In the genomic region with DNA sequence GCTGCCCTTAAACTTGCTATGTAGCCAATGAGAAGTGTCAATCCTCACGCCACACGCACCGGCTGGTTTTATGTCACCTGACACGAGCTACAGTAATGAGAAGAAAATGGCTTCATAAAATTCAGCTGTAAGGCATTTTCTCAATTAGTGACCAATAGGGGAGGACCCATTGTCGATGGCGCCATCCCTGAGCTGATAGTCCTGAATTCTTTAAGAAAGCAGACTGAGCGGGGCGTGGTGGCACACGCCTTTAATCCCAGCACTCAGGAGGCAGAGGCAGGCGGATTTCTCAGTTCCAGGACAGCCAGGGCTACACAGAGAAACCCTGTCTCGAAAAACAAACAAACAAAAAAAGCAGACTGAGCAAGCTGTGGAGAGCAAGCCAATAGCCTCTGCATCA, we compare ENCODE assay signal across 19 mouse cellular contexts. TPM values are rescaled to one million over a fixed set of nuclear protein-coding genes. Genes with fewer than 3 reads are reported as not detected.
DNase-seq lines count a peak whose midpoint lies in the region; TF ChIP-seq lines count a peak whose summit lies in the region.
"Had no signal": no experiment of that assay in that cellular context is flagged by ENCODE, and none has a peak within 500 bp of the region (broad histone marks: within the 10 kb centered on the region; RNA-seq: fewer than 3 reads in every experiment).

No protein-coding gene starts in this region.

- no peak for TF ChIP-seq CTCF in ES-Bruce4 (IDR thresholded peaks at IDR 0.05; ENCODE audit: low read depth, low read length)

- H3K9me3 ChIP-seq in ES-Bruce4 (replicated peaks; ENCODE audit: control insufficient read depth, insufficient read depth, low read length, poor library complexity, severe bottlenecking), result no peaks in the 10 kb centered on the region
- H3K9me3 ChIP-seq: embryonic facial prominence, embryonic 13.5 days; embryonic facial prominence, embryonic 15.5 days; forebrain, embryonic 10.5 days; forebrain, embryonic 12.5 days had no signal

- no peak for TF ChIP-seq POLR2A in ES-Bruce4 (IDR thresholded peaks at IDR 0.05; ENCODE audit: insufficient read depth, low read length)

- H3K27ac ChIP-seq in ES-Bruce4 (ENCODE audit: insufficient read depth, low read length), result peak overlapping the region; percentile 44; the same call in 1 of the 2 replicates
- H3K27ac ChIP-seq: embryonic facial prominence, embryonic 13.5 days; embryonic facial prominence, embryonic 15.5 days; forebrain, embryonic 10.5 days; forebrain, embryonic 12.5 days had no signal

- peak; percentile 50 for DNase-seq in ES-CJ7 (ENCODE audit: low read depth, low spot score)
- peak; percentile 81 for DNase-seq in ZHBTc4 (ENCODE audit: low read depth, low spot score)
- no peak for DNase-seq in lung, postnatal 4 days
- no peak for DNase-seq in urinary bladder, adult 2 months (ENCODE audit: low spot score)
- DNase-seq: adrenal gland, adult 8-10 months; adrenal gland, postnatal 14 days; adrenal gland, postnatal 36 days; cerebellum, adult 11-12 months; cerebellum, adult 2 months; cerebellum, adult 9-10 months; cerebellum, postnatal 14 days; cerebellum, postnatal 36 days; embryo, embryonic 11 days had no signal

- H3K4me1 ChIP-seq in ES-Bruce4 (ENCODE audit: control insufficient read depth, insufficient read depth, low read length), result no peaks in the 10 kb centered on the region
- H3K4me1 ChIP-seq: embryonic facial prominence, embryonic 13.5 days; embryonic facial prominence, embryonic 15.5 days; forebrain, embryonic 10.5 days; forebrain, embryonic 12.5 days had no signal

- no peak overlapping the region for H3K9ac ChIP-seq in ES-Bruce4 (ENCODE audit: low read depth, poor library complexity, severe bottlenecking)
- H3K9ac ChIP-seq: embryonic facial prominence, embryonic 13.5 days; embryonic facial prominence, embryonic 15.5 days; forebrain, embryonic 12.5 days had no signal

- peaks cover 92% of the 10 kb centered on the region for H3K36me3 ChIP-seq in ES-Bruce4 (ENCODE audit: control insufficient read depth, insufficient read depth, low read length, poor library complexity, severe bottlenecking)

- TF ChIP-seq EP300 in ES-Bruce4 (IDR thresholded peaks at IDR 0.05; ENCODE audit: insufficient read depth, low read depth, low read length), result no peak

- no peak overlapping the region for H3K4me3 ChIP-seq in ES-Bruce4 (ENCODE audit: low read depth, low read length)
- H3K4me3 ChIP-seq: embryonic facial prominence, embryonic 13.5 days; embryonic facial prominence, embryonic 15.5 days; erythroblast, embryonic 14.5 days; forebrain, embryonic 10.5 days; forebrain, embryonic 12.5 days had no signal

- no peaks in the 10 kb centered on the region for H3K27me3 ChIP-seq in ES-Bruce4 (ENCODE audit: control insufficient read depth, insufficient read depth, low read length, poor library complexity, severe bottlenecking)
- H3K27me3 ChIP-seq: embryonic facial prominence, embryonic 13.5 days; embryonic facial prominence, embryonic 15.5 days; forebrain, embryonic 12.5 days had no signal

RNA-seq across cellular contexts. Expression of a gene that starts 9.4 kb away (rescaled TPM):
- polyA plus RNA-seq in ES-Bruce4 (2011; ENCODE audit: insufficient read depth, insufficient read length, low read depth, missing spikeins), result 545 and 634 TPM in 2 replicates
- polyA plus RNA-seq in urinary bladder, adult 2 months (2012; rRNA removed), result 49.3 and 60.3 TPM in 2 replicates

RNA-seq across cellular contexts. Expression of a gene that starts 33.6 kb away (rescaled TPM):
- polyA plus RNA-seq in ES-Bruce4 (2011; ENCODE audit: insufficient read depth, insufficient read length, low read depth, missing spikeins), result 30.7 and 30.8 TPM in 2 replicates
- 9.4 and 11.0 TPM in 2 replicates for polyA plus RNA-seq in urinary bladder, adult 2 months (2012; rRNA removed)

RNA-seq across cellular contexts. Expression of a gene that starts 59.8 kb away (rescaled TPM):
- 298 and 314 TPM in 2 replicates for polyA plus RNA-seq in ES-Bruce4 (2011; ENCODE audit: insufficient read depth, insufficient read length, low read depth, missing spikeins)
- polyA plus RNA-seq in urinary bladder, adult 2 months (2012; rRNA removed), result 26.9 and 33.6 TPM in 2 replicates

Comparison
In these comparisons a context has a peak if more than half of its experiments do, and no peak if none do; other contexts are left out.
1. DNase-seq: peak in ES-CJ7 (single experiment) and ZHBTc4 (single experiment); none in lung, postnatal 4 days (0 of 2) and urinary bladder, adult 2 months (single experiment).